Mouse (Mus musculus) kidney, adult 2 months (tissue): ENCODE measurements at regions not wholly inside any gene's neighbourhood (a gene's known extent, or its start where the extent isn't known, plus 50 kb on each side); places are given as distances from the start of the nearest gene placed in this dataset.

Source experiments
- CTCF ChIP-seq: fragments of 200-500 bp; conservative IDR thresholded peaks from 2 replicates; pipeline ENCODE4 v1.5.1; 2011; ENCODE audit warnings: low read depth, mild to moderate bottlenecking, control low read depth, low read length, moderate library complexity, mixed read lengths; ENCODE audit not compliant: insufficient read depth, insufficient read length
- POLR2A ChIP-seq: fragments of 200-500 bp; IDR thresholded peaks from one replicate; pipeline ENCODE4 v1.6.1; 2011; ENCODE audit warnings: low read depth, low read length, control low read depth

- TF ChIP-seq CTCF (no peak), POLR2A (no peak)
Measured at GRCm38 (mm10) chr1:121012126-121012525, 320.3 kb downstream of the Insig2 start.
